Mouse (Mus musculus) small intestine, adult 2 months (tissue): ENCODE measurements around the gene Pgf.

Experiments
- CTCF ChIP-seq: fragments of 200-500 bp; IDR thresholded peaks from 2 replicates; pipeline ENCODE4 v1.5.1; 2012; ENCODE audit warnings: low read depth, mild to moderate bottlenecking, control low read depth, inconsistent platforms, low read length, moderate library complexity, mixed read lengths; ENCODE audit not compliant: insufficient replicate concordance, insufficient read length; ENCODE audit errors: extremely low read depth
- POLR2A ChIP-seq: fragments of 200-500 bp; IDR thresholded peaks from 2 replicates; pipeline ENCODE4 v1.6.1; 2012; ENCODE audit warnings: low read depth, mild to moderate bottlenecking, control low read depth, inconsistent platforms, low read length, moderate library complexity

DNA sequence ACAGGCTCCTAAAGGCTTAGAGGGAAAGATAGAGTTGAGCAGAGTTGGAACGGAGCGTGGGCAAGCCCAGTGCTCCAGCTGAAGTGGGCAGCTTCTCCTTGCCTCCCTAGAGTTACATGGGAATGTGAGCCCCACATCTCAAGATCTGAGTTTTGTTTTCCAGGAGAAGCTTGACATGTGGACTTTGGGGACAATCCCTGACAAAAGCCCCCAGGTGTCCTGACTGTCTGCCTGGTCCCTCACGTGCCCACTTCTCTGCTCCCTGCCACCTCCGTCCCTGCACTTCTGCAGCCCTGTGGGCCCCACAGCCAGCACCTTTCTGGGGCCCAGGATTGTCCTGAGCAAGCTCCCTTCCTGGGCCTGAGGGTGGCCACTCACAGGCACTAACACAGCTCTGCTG, 32.8 kb downstream of the Pgf start:
- no peak for TF ChIP-seq POLR2A
- no peak for TF ChIP-seq CTCF
